Mouse (Mus musculus): ENCODE data around the gene Sycp3. TPM values are rescaled to one million over a fixed set of nuclear protein-coding genes. Genes with fewer than 3 reads are reported as not detected.
"Not testable (repeated sequence)": the region's sequence is repeated elsewhere in the genome, so short reads cannot be mapped to it uniquely, and the experiment has no call there.

Gene Sycp3
- polyA plus RNA-seq, 1 experiment from 2014 or later = 0.19 TPM

- H3K27me3 ChIP-seq (ENCODE audit: poor library complexity, severe bottlenecking) = no peaks in the 10 kb centered on the region
- H3K36me3 ChIP-seq (replicated peaks) = no peaks in the 10 kb centered on the region
- H3K27ac ChIP-seq = no peak overlapping the region
- H3K4me1 ChIP-seq = no peaks in the 10 kb centered on the region
- no peak for DNase-seq (ENCODE audit: extremely low spot score, low spot score)
- no peak overlapping the region for H3K4me3 ChIP-seq
- peaks cover 12% of the 10 kb centered on the region for H3K9me3 ChIP-seq
- 53% methylated on average over 6 of the region's 6 CpGs for WGBS
These were observed 1.6 kb upstream of the Sycp3 start for GRCm38 (mm10) chr10:88457816-88458215.

DNA sequence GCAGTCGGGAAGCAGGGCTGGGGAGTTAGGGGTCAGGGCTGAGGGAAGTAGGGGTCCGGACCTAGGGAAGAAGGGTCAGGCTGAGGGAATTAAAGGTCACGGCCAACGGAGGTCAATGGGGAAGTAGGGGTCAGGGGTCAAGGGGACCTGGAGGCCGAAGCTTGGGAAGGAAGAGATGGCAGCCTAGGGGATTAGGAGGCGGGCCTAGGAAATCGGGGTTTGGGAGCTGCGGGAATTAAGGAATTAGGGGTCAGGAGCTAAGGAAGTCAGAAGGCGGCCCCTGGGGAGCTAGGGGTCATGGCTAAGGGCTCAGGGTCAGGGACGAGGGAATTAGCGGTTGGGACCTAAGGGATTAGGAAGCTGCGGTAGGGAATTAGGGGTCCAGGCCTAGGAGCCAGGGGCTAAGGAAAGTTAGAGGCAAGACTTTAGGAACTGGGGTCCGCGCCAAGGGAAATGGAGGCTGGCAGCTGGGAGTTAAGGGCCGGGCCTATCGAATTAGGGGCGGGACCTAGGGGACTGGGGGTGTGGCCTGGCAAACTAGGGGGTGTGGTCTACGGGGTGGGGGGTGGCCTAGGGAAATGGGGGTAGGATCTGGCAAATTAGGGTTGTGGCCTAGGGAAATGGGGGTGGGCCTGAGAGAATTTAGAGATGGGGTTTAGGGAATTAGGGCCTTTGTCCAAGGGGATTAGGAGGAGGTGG is 902 bp downstream of the Sycp3 start:
- Histone ChIP-seq H3K4me1 (no peaks in the 10 kb centered on the region), H3K27ac (no peak overlapping the region), H3K27me3 (ENCODE audit: poor library complexity, severe bottlenecking) (no peaks in the 10 kb centered on the region), H3K36me3 (replicated peaks) (no peaks in the 10 kb centered on the region), H3K9me3 (peaks cover 12% of the 10 kb centered on the region), H3K4me3 (no peak overlapping the region)
- 64% methylated on average over 18 of the region's 18 CpGs for WGBS
- DNase-seq (ENCODE audit: extremely low spot score, low spot score) = no peak

DNA sequence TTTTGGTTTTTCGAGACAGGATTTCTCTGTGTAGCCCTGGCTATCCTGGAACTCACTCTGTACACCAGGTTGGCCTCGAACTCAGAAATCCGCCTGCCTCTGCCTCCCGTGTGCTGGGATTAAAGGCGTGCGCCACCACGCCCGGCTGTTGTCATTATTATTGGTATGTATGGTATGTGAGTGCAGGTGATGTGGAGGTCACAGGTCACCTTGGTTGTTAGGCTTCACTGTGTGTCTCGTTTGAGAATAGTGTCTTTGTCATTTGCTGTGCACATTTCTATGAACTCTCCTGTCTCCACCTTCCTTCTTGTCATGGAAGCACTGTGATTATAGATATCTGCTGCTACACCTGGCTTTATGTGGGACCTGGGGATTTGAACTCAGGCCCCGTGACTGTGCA is 23.5 kb downstream of the Sycp3 start:
- DNase-seq (ENCODE audit: extremely low spot score, low spot score); H3K27ac ChIP-seq: not testable (repeated sequence)
- WGBS = 92% methylated on average over 10 of the region's 10 CpGs

GRCm38 (mm10) chr10:88488629-88489028 is 29.3 kb downstream of the Sycp3 start:
- Histone ChIP-seq H3K27me3 (ENCODE audit: poor library complexity, severe bottlenecking) (no peaks in the 10 kb centered on the region), H3K9me3 (no peaks in the 10 kb centered on the region), H3K4me1 (no peaks in the 10 kb centered on the region), H3K27ac (no peak overlapping the region), H3K4me3 (no peak overlapping the region), H3K36me3 (replicated peaks) (peaks cover 3% of the 10 kb centered on the region; the same call in 1 of the 2 replicates)
- DNase-seq (ENCODE audit: extremely low spot score, low spot score) = no peak
- 90% methylated on average over 5 of the region's 5 CpGs for WGBS

More for the DNA sequence above, 23.5 kb downstream of the Sycp3 start:
- not testable (repeated sequence) for H3K36me3 ChIP-seq (replicated peaks); H3K4me3 ChIP-seq; H3K27me3 ChIP-seq (ENCODE audit: poor library complexity, severe bottlenecking); H3K9me3 ChIP-seq; H3K4me1 ChIP-seq

GRCm38 (mm10) chr10:88491632-88492031 is 32.3 kb downstream of the Sycp3 start:
- peaks cover under 1% of the 10 kb centered on the region; the same call in 1 of the 2 replicates for H3K4me1 ChIP-seq
- WGBS = 65% methylated on average over 7 of the region's 7 CpGs
- H3K4me3 ChIP-seq = no peak overlapping the region
- H3K27me3 ChIP-seq (ENCODE audit: poor library complexity, severe bottlenecking) = no peaks in the 10 kb centered on the region
- H3K9me3 ChIP-seq = no peaks in the 10 kb centered on the region
- no peak for DNase-seq (ENCODE audit: extremely low spot score, low spot score)
- no peaks in the 10 kb centered on the region for H3K36me3 ChIP-seq (replicated peaks)
- H3K27ac ChIP-seq = no peak overlapping the region

- Histone ChIP-seq H3K4me3 (no peak overlapping the region), H3K27me3 (ENCODE audit: poor library complexity, severe bottlenecking) (no peaks in the 10 kb centered on the region)
- no peak for DNase-seq (ENCODE audit: extremely low spot score, low spot score)
These were observed 33.3 kb downstream of the Sycp3 start for GRCm38 (mm10) chr10:88492658-88493057.

GRCm38 (mm10) chr10:88494959-88495587 is 35.7 kb downstream of the Sycp3 start:
- Histone ChIP-seq H3K9me3 (no peaks in the 10 kb centered on the region), H3K4me1 (peaks cover 7% of the 10 kb centered on the region), H3K36me3 (replicated peaks) (no peaks in the 10 kb centered on the region), H3K4me3 (no peak overlapping the region), H3K27ac (no peak overlapping the region), H3K27me3 (ENCODE audit: poor library complexity, severe bottlenecking) (no peaks in the 10 kb centered on the region)
- no peak for DNase-seq (ENCODE audit: extremely low spot score, low spot score)
- WGBS = 89% methylated on average over 4 of the region's 4 CpGs

More at GRCm38 (mm10) chr10:88492658-88493057, 33.3 kb downstream of the Sycp3 start:
- WGBS = 94% methylated on average over 8 of the region's 8 CpGs
- H3K9me3 ChIP-seq = no peaks in the 10 kb centered on the region
- peaks cover 7% of the 10 kb centered on the region for H3K4me1 ChIP-seq
- H3K27ac ChIP-seq = no peak overlapping the region
- H3K36me3 ChIP-seq (replicated peaks) = no peaks in the 10 kb centered on the region

- H3K27me3 ChIP-seq (ENCODE audit: poor library complexity, severe bottlenecking) = no peaks in the 10 kb centered on the region
- H3K27ac ChIP-seq = no peak overlapping the region
- DNase-seq (ENCODE audit: extremely low spot score, low spot score) = no peak
- peaks cover 13% of the 10 kb centered on the region for H3K4me1 ChIP-seq
- H3K36me3 ChIP-seq (replicated peaks) = no peaks in the 10 kb centered on the region
- WGBS = 68% methylated on average over 11 of the region's 11 CpGs
- no peaks in the 10 kb centered on the region for H3K9me3 ChIP-seq
- no peak overlapping the region for H3K4me3 ChIP-seq
These were observed 37.6 kb downstream of the Sycp3 start for GRCm38 (mm10) chr10:88496864-88497564.

DNA sequence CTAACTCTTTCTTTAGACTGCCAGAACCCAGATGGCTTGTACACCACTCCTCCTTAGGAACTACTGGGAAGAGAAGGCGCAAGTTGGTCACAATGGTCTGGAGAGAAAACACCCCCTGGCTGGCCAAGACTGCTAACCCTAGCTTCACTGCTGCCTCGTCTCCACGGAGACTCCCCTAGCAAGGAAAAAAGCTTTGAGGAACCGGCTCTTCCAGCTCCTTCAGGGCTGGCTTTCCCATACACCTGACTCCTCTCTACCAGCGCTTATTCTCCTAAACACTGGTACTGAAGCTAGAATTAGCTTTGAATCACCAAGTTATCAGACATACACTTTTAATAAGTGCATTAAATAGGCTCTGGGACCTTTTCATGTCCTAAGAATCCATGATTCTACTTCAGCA is 40.6 kb downstream of the Sycp3 start:
- WGBS = 67% methylated on average over 5 of the region's 5 CpGs
- no peaks in the 10 kb centered on the region for H3K27me3 ChIP-seq (ENCODE audit: poor library complexity, severe bottlenecking)
- no peaks in the 10 kb centered on the region for H3K9me3 ChIP-seq
- DNase-seq (ENCODE audit: extremely low spot score, low spot score) = no peak
- no peak overlapping the region for H3K27ac ChIP-seq
- no peaks in the 10 kb centered on the region for H3K36me3 ChIP-seq (replicated peaks)
- no peak overlapping the region for H3K4me3 ChIP-seq
- H3K4me1 ChIP-seq = peaks cover 37% of the 10 kb centered on the region

DNA sequence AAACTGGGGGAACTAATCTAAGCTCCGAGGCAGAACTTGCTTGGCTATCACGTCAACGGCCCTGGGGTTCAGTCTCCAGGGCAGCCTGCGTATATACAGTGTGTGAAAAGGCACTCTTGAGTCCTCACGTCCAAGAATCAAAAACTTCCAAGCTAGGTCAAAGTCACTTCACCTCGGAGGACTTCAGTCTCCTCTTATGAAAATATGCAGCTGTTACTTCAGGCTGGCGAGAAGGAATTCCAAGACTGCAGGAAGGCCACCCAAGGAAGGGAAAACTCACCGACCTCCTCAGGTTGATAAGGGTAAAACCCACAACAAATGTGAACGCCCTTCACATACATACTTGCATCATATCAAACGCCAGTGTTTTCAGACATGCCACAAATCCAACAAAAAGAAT is 42.0 kb downstream of the Sycp3 start:
- no peak overlapping the region for H3K27ac ChIP-seq
- no peak overlapping the region for H3K4me3 ChIP-seq
- H3K9me3 ChIP-seq = no peaks in the 10 kb centered on the region
- DNase-seq (ENCODE audit: extremely low spot score, low spot score) = no peak
- H3K4me1 ChIP-seq = peaks cover 43% of the 10 kb centered on the region
- no peaks in the 10 kb centered on the region for H3K36me3 ChIP-seq (replicated peaks)
- 86% methylated on average over 10 of the region's 10 CpGs for WGBS
- no peaks in the 10 kb centered on the region for H3K27me3 ChIP-seq (ENCODE audit: poor library complexity, severe bottlenecking)

DNA sequence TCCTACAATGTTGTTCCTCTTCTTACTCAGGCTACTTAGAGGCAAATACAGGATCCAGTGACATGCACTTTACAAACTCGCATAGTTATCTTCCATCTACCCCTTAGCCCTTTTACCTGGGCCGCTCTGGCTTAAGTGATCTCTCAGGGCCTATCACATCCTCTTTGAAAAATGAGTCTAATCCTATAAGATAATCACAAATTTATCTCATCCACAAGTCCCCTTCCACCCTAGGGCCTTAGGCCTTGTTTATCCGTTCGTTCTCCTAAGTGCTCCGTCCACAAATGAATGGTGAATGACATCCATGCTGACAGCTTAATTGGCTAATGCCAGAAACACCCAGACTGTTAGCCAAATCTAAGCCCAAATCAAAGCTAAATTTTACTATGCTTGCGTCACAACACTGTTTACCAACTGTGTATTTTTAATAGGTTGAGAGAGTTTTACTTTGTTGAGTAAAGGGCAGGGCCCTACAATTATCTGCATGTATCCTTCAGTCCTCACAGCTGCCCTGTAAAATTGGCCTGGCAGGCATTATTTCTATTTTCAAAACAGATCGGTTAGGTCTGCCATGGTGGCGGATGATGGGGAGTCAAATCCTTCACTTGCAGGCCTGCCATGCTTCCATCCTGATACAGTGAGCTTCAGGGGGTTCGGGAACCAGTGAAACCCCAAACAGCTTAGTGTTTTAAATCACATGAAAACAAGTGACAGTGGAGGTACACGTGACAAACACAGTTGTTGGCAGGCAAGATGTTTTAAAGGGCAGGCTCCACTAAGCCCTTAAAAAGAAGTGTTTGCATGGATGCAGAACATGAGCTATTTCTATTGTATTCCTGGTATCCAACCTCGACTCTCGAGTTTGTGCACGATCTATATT is 42.8 kb downstream of the Sycp3 start:
- WGBS = 77% methylated on average over 13 of the region's 13 CpGs
- H3K27me3 ChIP-seq (ENCODE audit: poor library complexity, severe bottlenecking) = no peaks in the 10 kb centered on the region
- no peak overlapping the region for H3K27ac ChIP-seq
- peaks cover 38% of the 10 kb centered on the region for H3K4me1 ChIP-seq
- DNase-seq (ENCODE audit: extremely low spot score, low spot score) = no peak
- H3K36me3 ChIP-seq (replicated peaks) = no peaks in the 10 kb centered on the region
- H3K4me3 ChIP-seq = peak overlapping the region; percentile 81; the same call in 1 of the 2 replicates
- no peaks in the 10 kb centered on the region for H3K9me3 ChIP-seq

GRCm38 (mm10) chr10:88502919-88503318 is 43.5 kb downstream of the Sycp3 start:
- DNase-seq (ENCODE audit: extremely low spot score, low spot score) = no peak
- no peaks in the 10 kb centered on the region for H3K36me3 ChIP-seq (replicated peaks)
- peak overlapping the region; percentile 90 for H3K27ac ChIP-seq
- H3K4me1 ChIP-seq = peaks cover 36% of the 10 kb centered on the region
- H3K27me3 ChIP-seq (ENCODE audit: poor library complexity, severe bottlenecking) = no peaks in the 10 kb centered on the region
- 61% methylated on average over 4 of the region's 4 CpGs for WGBS
- no peaks in the 10 kb centered on the region for H3K9me3 ChIP-seq
- H3K4me3 ChIP-seq = peak overlapping the region; percentile 81
